Mouse (Mus musculus) macrophage (primary cell): ENCODE results near the gene Cbr1. TPM values are rescaled to one million over a fixed set of nuclear protein-coding genes. Genes with fewer than 3 reads are reported as not detected.

Experiments
- H3K27ac ChIP-seq: fragments of 350-480 bp; formaldehyde crosslinking; 2 replicates; pipeline ENCODE4 v1.9.0; 2021
- H3K36me3 ChIP-seq: fragments of 350-480 bp; formaldehyde crosslinking; 2 replicates; pipeline ENCODE4 v1.9.0; 2021; ENCODE audit errors: inconsistent target
- H3K4me3 ChIP-seq: fragments of 350-480 bp; formaldehyde crosslinking; 2 replicates; pipeline ENCODE4 v1.9.0; 2021; ENCODE audit errors: inconsistent target
- H3K79me2 ChIP-seq: fragments of 350-480 bp; formaldehyde crosslinking; 2 replicates; pipeline ENCODE4 v1.9.0; 2021; ENCODE audit errors: inconsistent target
- WGBS: methylation state at CpG from one replicate; pipeline ENCODE4 v1.1.7; 2026; ENCODE audit warnings: inconsistent platforms; ENCODE audit not compliant: missing documents; 5-methylcytosine and 5-hydroxymethylcytosine counted together
- polyA plus RNA-seq: library from polyadenylated mRNA; stranded (reverse); fragments of 250-400 nt; gene quantifications from 3 replicates; pipeline ENCODE4 v1.2.4, GENCODE M21; 2018; ENCODE audit warnings: inconsistent platforms

Cbr1 gene
- polyA plus RNA-seq, 1 experiment from 2014 or later = 30.7 TPM

DNA sequence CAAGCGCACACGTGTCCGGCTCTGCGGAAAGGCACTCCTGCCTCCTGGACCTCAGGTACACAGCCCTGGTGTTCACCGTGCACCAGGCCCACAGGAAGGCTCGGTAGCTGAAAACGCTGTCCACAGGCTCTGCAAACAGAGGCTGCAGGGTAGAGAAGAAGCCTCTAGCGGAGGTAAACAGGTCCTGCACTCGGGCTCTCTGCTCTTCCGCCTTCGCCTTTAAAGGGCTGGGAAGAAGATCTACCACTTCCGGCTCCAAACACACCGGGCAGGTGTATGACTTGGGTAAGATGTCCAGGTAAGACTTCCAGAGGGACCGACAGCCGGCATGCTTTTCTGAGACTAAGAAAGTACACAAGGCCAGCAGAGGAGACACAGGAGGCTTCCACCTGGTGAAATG lies 14.7 kb upstream of the Cbr1 start:
- Histone ChIP-seq H3K79me2 (no peaks in the 10 kb centered on the region), H3K4me3 (no peak overlapping the region), H3K27ac (no peak overlapping the region), H3K36me3 (no peaks in the 10 kb centered on the region)
- 98% methylated on average over 15 of the region's 15 CpGs for WGBS

DNA sequence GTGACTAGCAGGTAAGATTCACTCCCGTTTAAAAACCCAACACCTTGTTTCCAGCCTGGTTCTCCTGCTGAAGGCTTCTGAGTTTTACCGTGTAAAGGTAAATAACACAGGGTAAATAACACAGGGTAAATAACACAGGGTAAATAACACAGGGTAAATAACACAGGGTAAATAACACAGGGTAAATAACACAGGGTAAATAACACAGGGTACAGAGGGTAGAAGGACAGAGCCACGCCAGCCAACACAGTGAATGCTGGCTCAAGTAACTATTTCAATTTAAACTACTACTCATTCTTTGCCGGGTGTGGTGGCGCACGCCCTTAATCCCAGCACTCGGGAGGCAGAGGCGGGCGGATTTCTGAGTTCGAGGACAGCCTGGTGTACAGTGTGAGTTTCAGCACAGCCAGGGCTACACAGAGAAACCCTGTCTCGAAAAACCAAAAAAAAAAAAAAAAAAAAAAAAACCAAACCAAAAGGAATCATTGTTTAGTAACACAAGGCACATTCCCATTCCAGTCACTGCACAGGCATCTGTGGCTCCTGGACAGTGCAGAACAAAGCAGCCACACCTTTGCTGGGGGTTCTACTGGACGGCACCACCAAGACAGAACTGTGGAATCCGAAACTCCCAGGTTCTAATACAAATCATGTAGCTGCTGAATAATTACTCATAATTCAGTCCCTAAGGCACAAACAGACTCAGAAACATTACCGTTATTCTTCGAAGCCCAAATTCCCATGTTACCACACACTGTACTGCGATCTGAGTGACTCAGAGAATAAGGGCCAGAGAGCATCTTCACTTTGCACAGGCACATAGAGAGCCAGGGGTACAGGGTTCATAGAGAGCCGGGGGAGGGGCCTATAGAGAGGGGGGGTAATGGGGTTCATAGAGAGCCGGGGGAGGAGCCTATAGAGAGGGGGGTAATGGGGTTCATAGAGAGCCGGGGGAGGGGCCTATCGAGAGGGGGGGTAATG lies 13.9 kb upstream of the Cbr1 start:
- H3K27ac ChIP-seq = no peak overlapping the region
- H3K79me2 ChIP-seq = no peaks in the 10 kb centered on the region
- H3K36me3 ChIP-seq = no peaks in the 10 kb centered on the region
- H3K4me3 ChIP-seq = no peak overlapping the region
- 95% methylated on average over 15 of the region's 20 CpGs for WGBS

DNA sequence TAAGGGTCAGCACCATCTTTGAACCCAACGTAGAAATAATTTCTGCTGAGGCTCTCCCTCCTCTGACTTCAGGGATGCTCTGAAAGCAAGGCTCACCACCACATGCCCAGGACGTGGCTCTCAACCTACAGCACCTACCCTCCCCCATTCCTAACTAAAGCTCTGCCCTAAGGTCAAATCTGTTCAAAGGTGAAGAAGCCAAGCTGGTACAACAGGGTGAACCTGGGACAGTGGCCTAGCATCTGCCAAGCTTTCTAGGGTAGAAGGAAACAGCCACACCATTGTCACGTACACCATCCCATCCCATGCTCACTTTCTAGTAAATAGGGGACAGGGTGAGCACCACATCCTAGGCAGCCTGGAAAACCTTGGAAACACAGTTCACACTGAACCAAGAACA lies 12.9 kb upstream of the Cbr1 start:
- H3K36me3 ChIP-seq = no peaks in the 10 kb centered on the region
- 95% methylated on average over 3 of the region's 3 CpGs for WGBS
- no peak overlapping the region for H3K27ac ChIP-seq
- H3K79me2 ChIP-seq = no peaks in the 10 kb centered on the region
- H3K4me3 ChIP-seq = no peak overlapping the region

DNA sequence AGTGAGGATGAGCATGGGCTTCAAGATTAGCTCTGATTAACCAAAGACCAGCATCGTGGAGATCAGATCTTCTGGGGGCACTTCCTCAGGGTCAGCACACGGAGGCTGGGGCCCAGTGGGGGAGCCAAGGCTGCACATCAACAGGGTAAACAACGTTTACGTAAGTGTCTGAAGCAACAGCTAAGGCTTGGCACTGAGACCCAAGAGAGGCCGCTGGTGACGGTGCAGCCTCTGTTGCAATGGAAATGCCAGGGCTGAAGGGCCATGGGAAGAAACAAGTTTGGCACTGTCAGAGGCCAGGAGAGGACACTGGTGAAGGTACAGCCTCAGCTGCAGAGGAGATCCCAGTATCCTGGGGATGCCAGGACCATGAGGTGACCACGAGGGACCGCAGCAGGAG lies 12.2 kb upstream of the Cbr1 start:
- Histone ChIP-seq H3K4me3 (no peak overlapping the region), H3K79me2 (no peaks in the 10 kb centered on the region), H3K36me3 (no peaks in the 10 kb centered on the region; the same call in 1 of the 2 replicates), H3K27ac (no peak overlapping the region)
- 93% methylated on average over 8 of the region's 8 CpGs for WGBS

DNA sequence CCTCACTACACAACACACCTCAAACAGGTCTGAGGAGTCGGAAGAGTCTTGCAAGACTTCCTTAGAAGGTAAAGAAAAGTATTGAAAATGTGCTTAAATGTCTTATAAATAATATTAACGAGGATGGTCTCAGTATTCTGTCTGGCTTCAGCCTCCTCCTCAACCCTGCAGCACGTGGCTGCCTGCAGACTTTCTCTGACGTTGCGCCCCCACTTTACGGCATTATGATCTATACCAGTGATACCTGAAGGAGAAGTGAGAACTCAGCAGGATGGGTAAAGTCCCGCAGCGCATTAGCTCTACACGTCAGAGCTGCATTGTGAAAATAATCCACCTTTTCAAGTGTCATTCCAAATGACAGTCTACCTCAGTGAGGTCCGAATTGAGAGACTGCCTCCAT lies 11.2 kb upstream of the Cbr1 start:
- Histone ChIP-seq H3K4me3 (no peak overlapping the region), H3K79me2 (no peaks in the 10 kb centered on the region), H3K36me3 (no peaks in the 10 kb centered on the region; the same call in 1 of the 2 replicates), H3K27ac (no peak overlapping the region)
- 98% methylated on average over 10 of the region's 10 CpGs for WGBS

DNA sequence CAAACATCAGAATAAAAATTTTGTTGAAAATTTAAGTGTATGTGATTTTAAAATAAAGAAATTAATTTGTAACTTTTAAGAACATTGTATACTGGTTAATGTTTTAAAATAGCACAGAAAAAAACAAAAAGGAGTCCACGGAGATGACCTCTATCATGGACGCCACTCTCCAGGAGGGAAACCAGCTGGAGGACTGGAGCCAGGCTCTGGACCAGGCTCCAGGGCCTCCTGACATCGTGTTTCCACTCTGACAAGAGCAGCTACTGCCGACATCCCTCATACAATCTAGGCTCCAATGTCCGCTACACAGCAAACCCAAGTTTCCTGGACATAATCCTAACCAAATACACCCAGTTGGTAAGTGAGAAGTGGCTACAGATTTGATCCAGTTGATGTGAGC lies 9.9 kb upstream of the Cbr1 start:
- Histone ChIP-seq H3K27ac (no peak overlapping the region), H3K79me2 (no peaks in the 10 kb centered on the region), H3K36me3 (no peaks in the 10 kb centered on the region; the same call in 1 of the 2 replicates), H3K4me3 (no peak overlapping the region)
- WGBS = 88% methylated on average over 5 of the region's 5 CpGs

DNA sequence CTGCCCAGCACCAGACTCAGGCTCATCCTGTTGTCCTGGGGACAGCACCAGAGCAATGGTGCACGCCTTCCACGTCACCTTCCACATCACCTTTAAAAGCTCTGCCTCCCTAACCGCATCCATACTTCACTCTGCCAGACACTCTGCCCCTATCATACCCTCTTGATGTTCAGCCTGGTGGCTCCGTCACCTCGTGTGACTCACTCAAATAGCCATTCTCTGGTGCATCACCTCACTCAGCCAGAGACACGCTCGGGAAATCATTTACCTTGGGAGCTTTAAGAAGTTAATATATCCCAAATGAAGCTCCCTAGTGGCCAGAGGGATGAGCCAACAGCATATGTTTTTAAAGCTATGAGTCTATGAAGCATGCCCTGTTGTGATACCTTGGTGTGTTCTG lies 8.8 kb upstream of the Cbr1 start:
- no peak overlapping the region for H3K27ac ChIP-seq
- WGBS = 96% methylated on average over 7 of the region's 7 CpGs
- no peaks in the 10 kb centered on the region for H3K79me2 ChIP-seq
- H3K4me3 ChIP-seq = no peak overlapping the region
- H3K36me3 ChIP-seq = no peaks in the 10 kb centered on the region; the same call in 1 of the 2 replicates

DNA sequence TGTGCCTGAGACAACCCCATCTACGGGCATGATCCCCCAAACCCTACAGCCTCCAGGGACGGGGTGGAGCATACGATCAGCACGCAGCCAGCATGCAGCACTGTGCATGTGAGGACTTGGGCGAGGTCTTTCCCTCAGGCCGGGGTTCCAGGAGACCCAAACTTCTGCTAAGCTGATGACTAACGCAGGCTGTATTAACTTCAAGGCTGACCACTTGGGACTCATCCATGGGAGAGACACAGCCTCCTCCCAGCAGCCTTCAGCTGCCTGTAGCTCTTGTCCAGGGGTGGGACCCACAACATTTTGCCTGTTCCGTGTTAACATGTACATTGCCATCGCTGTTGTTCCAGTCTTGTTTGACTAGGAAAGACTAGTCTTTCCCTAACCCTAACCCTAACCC lies 8.1 kb upstream of the Cbr1 start:
- H3K4me3 ChIP-seq = no peak overlapping the region
- WGBS = 91% methylated on average over 9 of the region's 9 CpGs
- H3K79me2 ChIP-seq = no peaks in the 10 kb centered on the region
- H3K36me3 ChIP-seq = no peaks in the 10 kb centered on the region; the same call in 1 of the 2 replicates
- no peak overlapping the region for H3K27ac ChIP-seq

DNA sequence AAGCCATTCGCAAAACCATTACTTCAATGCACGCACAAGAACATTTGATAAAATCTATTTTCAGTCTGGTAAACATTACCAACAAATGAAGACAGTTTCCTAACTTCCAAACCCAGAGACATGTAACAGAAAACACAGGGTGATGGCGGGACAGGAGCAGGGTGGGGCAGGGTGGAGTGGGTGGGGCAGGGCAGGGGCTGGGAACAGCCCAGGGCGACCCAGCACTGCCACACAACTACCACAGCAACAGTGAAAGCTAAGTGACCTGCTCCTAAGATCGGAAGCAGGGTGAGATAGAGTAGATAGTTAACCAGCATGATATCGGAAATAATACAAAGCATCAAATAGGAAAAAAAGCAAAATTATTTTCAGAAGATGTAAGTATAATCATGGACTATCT lies 6.2 kb upstream of the Cbr1 start:
- H3K4me3 ChIP-seq = no peak overlapping the region
- no peak overlapping the region for H3K27ac ChIP-seq
- no peaks in the 10 kb centered on the region; the same call in 1 of the 2 replicates for H3K36me3 ChIP-seq
- 93% methylated on average over 6 of the region's 6 CpGs for WGBS
- no peaks in the 10 kb centered on the region for H3K79me2 ChIP-seq

DNA sequence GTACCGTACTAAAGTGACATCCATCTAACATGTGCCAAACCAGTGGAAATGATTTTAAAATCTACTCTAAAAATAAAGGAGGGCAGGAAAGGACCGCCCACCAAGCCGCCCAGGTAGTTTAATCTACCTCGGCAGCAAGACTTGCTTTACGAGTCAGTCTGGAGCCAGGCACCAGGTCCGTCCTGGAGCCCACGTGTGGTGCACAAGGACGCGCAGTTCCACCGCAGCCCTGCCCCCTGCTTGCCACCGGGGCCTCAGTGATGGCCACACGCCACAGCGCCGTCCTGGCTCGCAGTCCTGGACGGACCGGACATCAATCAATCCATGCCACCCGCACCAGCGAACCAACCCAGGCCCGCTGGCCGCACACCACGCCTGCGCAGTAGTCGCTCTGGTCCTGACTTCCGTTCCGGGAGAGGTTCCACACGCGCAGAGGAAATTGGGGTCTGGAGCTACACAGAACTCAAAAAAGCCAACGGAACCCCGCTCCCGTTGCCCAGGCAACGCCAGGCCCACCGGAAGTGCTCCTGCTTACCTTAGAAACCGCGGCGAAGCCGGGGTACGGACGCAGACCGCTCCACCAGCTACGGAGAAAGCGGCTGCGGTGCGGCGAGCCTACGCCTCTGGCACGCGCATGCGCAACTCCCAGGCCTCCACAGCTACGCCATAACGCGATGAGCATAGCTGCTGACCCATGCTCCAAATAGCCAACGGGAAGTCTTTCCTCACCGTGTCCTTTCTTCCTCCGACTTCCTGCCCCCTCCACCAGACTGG lies 2.0 kb upstream of the Cbr1 start, which contains the start of gene Setd4:
Gene Setd4 (minus strand): TSS at position 625 of the 774 bp plus-strand sequence.
- Histone ChIP-seq H3K27ac (peak within 1 kb of the TSS; percentile 66), H3K4me3 (peak within 1 kb of the TSS; percentile 40), H3K79me2 (no peaks in the 10 kb centered on the region), H3K36me3 (no peaks in the 10 kb centered on the region)
- WGBS = under 1% methylated on average over 55 of the region's 55 CpGs

DNA sequence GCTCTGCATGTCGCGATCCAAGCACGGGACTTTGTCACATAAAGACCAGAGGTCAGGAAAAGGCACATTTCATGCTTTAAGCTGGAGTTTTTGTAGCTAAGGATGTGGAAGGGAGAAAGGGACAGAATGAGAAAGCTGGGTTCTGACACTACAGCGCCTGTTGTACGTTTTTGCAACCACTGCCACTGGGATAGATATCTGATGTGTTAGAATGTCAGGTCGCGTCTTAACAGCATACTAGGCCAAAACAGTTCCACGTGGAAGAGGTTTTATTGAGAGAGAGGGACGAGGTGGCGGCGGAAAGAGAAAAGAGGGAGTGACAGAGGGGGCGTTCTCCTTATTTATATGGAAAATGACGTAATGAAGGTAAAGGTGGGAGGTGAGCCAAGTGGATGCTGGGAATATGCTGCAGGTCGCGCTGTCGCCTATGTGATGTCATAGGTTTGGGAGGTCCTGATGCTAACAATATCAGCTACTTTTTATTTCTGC lies 1.1 kb upstream of the Cbr1 start:
- 38% methylated on average over 16 of the region's 16 CpGs for WGBS
- Histone ChIP-seq H3K79me2 (no peaks in the 10 kb centered on the region), H3K4me3 (peak overlapping the region; percentile 40), H3K36me3 (no peaks in the 10 kb centered on the region), H3K27ac (peak overlapping the region; percentile 66; the same call in 1 of the 2 replicates)

DNA sequence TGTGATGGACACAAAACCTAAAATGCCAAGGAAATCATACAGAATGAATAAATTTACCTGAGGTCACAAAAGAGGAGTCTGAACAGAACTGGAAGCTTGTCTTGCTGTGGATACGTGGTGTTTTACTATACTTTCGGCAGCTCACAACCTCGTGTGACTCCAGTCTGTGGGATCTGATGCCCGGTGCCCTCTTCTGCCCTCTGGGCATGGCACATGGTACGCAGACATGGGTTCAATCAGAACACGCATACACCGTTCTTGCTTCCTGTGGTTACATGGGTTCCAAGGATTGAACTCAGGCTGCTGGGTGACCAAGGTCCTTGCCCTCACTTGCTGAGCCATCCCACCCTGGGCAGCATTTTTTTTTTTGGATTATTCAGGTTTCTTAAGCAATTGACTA lies 493 bp downstream of the Cbr1 start:
- Histone ChIP-seq H3K4me3 (no peak overlapping the region), H3K79me2 (no peaks in the 10 kb centered on the region), H3K36me3 (no peaks in the 10 kb centered on the region), H3K27ac (no peak overlapping the region)
- 96% methylated on average over 4 of the region's 7 CpGs for WGBS

DNA sequence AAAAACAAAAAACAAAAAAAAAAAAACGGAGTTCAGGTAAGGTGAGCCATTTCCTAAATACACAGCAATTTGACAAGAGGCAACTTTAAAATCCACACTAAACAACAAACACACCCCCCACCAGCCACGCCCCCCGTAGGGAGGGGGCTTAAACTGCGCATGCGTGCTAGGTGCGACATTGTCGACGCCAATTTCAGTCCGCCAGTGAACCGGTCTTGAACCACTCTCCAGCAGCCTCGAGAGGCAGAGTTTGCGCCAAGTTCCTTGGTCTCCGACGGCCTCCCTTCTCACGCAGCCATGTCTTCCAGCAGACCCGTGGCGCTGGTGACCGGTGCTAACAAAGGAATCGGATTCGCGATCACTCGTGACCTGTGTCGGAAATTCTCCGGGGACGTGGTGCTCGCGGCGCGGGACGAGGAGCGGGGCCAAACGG lies 2.0 kb downstream of the Cbr1 start:
- H3K27ac ChIP-seq = 0 out of 2 replicates have a peak overlapping the region, but pooled peaks have one; percentile 15
- WGBS = under 1% methylated on average over 30 of the region's 32 CpGs

DNA sequence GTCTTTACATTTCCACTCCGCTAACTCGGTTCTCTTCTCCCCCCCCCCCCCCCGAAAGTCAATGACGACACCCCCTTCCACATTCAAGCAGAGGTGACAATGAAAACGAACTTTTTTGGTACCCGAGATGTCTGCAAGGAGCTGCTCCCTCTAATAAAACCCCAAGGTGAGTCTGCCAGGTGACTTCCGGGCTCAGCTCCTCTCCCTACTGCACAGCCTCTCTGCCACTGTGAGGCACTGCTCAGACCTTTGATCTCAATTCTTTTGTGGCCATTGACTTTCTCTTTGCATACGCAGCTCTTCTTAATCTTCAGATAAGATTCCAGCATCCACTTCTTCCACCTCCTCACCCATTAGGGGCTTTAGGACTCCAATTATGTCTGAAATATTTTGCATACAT lies 3.1 kb downstream of the Cbr1 start:
- Histone ChIP-seq H3K79me2 (no peaks in the 10 kb centered on the region), H3K36me3 (no peaks in the 10 kb centered on the region), H3K27ac (no peak overlapping the region), H3K4me3 (no peak overlapping the region)
- 91% methylated on average over 4 of the region's 8 CpGs for WGBS

More for the DNA sequence above, 2.0 kb downstream of the Cbr1 start:
- H3K36me3 ChIP-seq = no peaks in the 10 kb centered on the region
- H3K4me3 ChIP-seq = peak overlapping the region; percentile 52
- no peaks in the 10 kb centered on the region for H3K79me2 ChIP-seq
